Mouse (Mus musculus) embryonic facial prominence, embryonic 14.5 days (tissue): ENCODE results near the gene Atp5f1. TPM values are rescaled to one million over a fixed set of nuclear protein-coding genes. Genes with fewer than 3 reads are reported as not detected.
A peak's percentile ranks its signal among the peaks of the same experiment; 100 is the strongest.

Experiments
- ATAC-seq: fragments of 200-750 bp; cut with Nextera tagmentation; 2 replicates; pipeline ENCODE4 v1.8.0; 2017; ENCODE audit warnings: low read depth, moderate number of reproducible peaks, moderate TSS enrichment
- DNase-seq: peaks from one replicate; pipeline ENCODE4 v3.0.0-alpha.2; 2015; ENCODE audit warnings: low spot score
- H3K27ac ChIP-seq: fragments of 300-500 bp; sonication (generic); replicated peaks from 2 replicates; pipeline ENCODE4 v1.5.1; 2014; ENCODE audit warnings: low read depth, mild to moderate bottlenecking, low read length, moderate library complexity
- H3K27me3 ChIP-seq: fragments of 300-500 bp; sonication (generic); replicated peaks from 2 replicates; pipeline ENCODE4 v1.6.1; 2014; ENCODE audit warnings: low read length; ENCODE audit not compliant: control insufficient read depth, insufficient read depth
- H3K36me3 ChIP-seq: fragments of 300-500 bp; sonication (generic); 2 replicates; pipeline ENCODE4 v1.6.1; 2014; ENCODE audit warnings: low read length, mixed read lengths; ENCODE audit not compliant: control insufficient read depth, insufficient read depth
- H3K4me1 ChIP-seq: fragments of 300-500 bp; sonication (generic); 2 replicates; pipeline ENCODE4 v1.6.1; 2014; ENCODE audit warnings: antibody characterized with exemption, low read length; ENCODE audit not compliant: control insufficient read depth, insufficient read depth
- H3K4me2 ChIP-seq: fragments of 300-500 bp; sonication (generic); 2 replicates; pipeline ENCODE4 v1.6.1; 2014; ENCODE audit warnings: low read depth, mild to moderate bottlenecking, low read length, moderate library complexity, mixed read lengths
- H3K4me3 ChIP-seq: fragments of 300-500 bp; sonication (generic); 2 replicates; pipeline ENCODE4 v1.5.1; 2014; ENCODE audit warnings: low read depth, mild to moderate bottlenecking, low read length
- H3K9ac ChIP-seq: fragments of 300-500 bp; sonication (generic); 2 replicates; pipeline ENCODE4 v1.6.1; 2014; ENCODE audit warnings: low read depth, mild to moderate bottlenecking, low read length, moderate library complexity, mixed read lengths
- H3K9me3 ChIP-seq: fragments of 300-500 bp; sonication (generic); 2 replicates; pipeline ENCODE4 v1.6.1; 2016; ENCODE audit warnings: low read length; ENCODE audit not compliant: control insufficient read depth
- WGBS: fragments of 180-500 bp; shearing (Covaris S2); extraction: QIAGEN DNeasy Blood & Tissue Kit; methylation state at CpG from one replicate; pipeline ENCODE4 v1.1.7; 2014; 5-methylcytosine and 5-hydroxymethylcytosine counted together
- polyA plus RNA-seq: library from polyadenylated mRNA; unstranded; fragments of >200 nt; fragmentation: Nextera tagmentation; extraction: Ambion mirVana; gene quantifications from 2 replicates; pipeline ENCODE4 v1.2.1, GENCODE M21; 2014

Atp5f1 gene
- polyA plus RNA-seq, 1 experiment from 2014 or later, result 483 TPM

DNA sequence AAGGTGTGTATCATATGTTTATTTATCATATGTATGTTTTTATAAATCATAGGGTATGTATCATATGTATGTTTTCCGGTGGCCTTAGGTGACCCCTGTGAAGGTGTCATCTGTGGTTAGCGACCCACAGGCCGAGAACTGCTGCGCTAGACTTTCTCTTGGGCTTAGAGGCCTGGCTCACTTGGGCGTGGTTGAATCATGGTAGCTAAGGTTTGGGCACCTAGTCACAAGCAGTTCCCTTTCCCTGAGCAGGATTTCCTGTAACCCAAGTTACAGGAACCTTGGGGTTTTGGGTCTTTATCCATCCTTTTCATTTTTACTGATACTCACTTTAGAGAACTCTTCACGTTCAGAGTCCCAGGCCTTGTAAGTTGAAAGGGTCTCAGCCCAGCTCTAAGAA is 59.6 kb downstream of the Atp5f1 start:
- H3K9ac ChIP-seq, result no peak overlapping the region
- WGBS, result 71% methylated on average over 6 of the region's 6 CpGs
- H3K36me3 ChIP-seq, result no peaks in the 10 kb centered on the region
- no peak for ATAC-seq
- peaks cover 2% of the 10 kb centered on the region; the same call in 1 of the 2 replicates for H3K4me1 ChIP-seq
- H3K4me2 ChIP-seq, result no peak overlapping the region
- DNase-seq, result no peak
- H3K27me3 ChIP-seq, result no peaks in the 10 kb centered on the region
- no peaks in the 10 kb centered on the region for H3K9me3 ChIP-seq
- H3K4me3 ChIP-seq, result no peak overlapping the region
- H3K27ac ChIP-seq, result no peak overlapping the region

DNA sequence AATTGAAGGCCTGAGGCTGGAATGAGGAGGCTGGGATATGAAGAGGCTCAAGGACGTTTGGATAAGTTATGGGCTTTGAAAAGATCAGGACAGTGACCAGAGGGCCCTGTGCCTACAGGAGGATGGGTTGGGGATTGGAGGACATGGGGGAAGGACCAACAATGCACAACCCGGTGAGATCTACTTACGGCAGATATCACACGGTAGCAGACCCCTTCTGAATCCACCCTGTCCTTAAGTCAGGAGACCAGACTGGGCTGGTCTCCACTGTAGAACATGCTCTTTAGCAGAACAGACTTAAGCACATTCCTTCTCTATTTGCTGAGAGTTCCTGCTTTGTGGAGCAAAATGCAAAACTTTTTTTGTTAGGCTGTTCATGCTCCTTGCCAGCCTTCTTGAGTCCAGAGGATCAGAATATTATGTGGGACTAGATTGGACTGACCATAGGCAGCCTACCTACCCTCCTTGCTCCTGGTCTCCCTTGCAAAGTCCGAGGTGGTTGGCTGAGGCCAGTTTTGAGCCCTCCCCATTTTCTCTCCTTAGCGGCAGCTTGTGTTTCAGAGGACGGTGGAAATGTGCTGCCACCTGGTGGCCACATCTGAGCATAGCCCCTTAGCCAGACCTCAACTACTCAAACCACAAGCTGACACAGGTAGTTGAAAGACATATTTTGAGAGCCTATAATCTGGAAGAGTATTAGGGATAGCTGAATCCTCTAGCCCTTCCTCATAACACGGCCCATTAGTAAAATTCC is 60.3 kb downstream of the Atp5f1 start:
- Histone ChIP-seq H3K27ac (no peak overlapping the region), H3K4me3 (no peak overlapping the region), H3K36me3 (no peaks in the 10 kb centered on the region), H3K4me1 (peaks cover 9% of the 10 kb centered on the region), H3K27me3 (no peaks in the 10 kb centered on the region), H3K4me2 (no peak overlapping the region), H3K9ac (no peak overlapping the region), H3K9me3 (no peaks in the 10 kb centered on the region)
- ATAC-seq, result peak; percentile 79
- WGBS, result 38% methylated on average over 8 of the region's 8 CpGs
- DNase-seq, result peak; percentile 81

- Histone ChIP-seq H3K4me1 (peaks cover 16% of the 10 kb centered on the region), H3K36me3 (no peaks in the 10 kb centered on the region), H3K27ac (no peak overlapping the region), H3K27me3 (no peaks in the 10 kb centered on the region), H3K9ac (no peak overlapping the region), H3K9me3 (no peaks in the 10 kb centered on the region), H3K4me3 (no peak overlapping the region), H3K4me2 (no peak overlapping the region)
- WGBS, result 91% methylated on average over 11 of the region's 11 CpGs
- DNase-seq (no peak), ATAC-seq (no peak)
These were observed 61.0 kb downstream of the Atp5f1 start for GRCm38 (mm10) chr3:105898861-105899260.

GRCm38 (mm10) chr3:105898325-105898724 is 61.6 kb downstream of the Atp5f1 start:
- Histone ChIP-seq H3K36me3 (no peaks in the 10 kb centered on the region), H3K27ac (no peak overlapping the region), H3K27me3 (no peaks in the 10 kb centered on the region), H3K4me1 (peaks cover 19% of the 10 kb centered on the region), H3K4me2 (no peak overlapping the region), H3K9me3 (no peaks in the 10 kb centered on the region), H3K9ac (no peak overlapping the region), H3K4me3 (no peak overlapping the region)
- 64% methylated on average over 2 of the region's 2 CpGs for WGBS
- DNase-seq (peak; percentile 45), ATAC-seq (no peak)

DNA sequence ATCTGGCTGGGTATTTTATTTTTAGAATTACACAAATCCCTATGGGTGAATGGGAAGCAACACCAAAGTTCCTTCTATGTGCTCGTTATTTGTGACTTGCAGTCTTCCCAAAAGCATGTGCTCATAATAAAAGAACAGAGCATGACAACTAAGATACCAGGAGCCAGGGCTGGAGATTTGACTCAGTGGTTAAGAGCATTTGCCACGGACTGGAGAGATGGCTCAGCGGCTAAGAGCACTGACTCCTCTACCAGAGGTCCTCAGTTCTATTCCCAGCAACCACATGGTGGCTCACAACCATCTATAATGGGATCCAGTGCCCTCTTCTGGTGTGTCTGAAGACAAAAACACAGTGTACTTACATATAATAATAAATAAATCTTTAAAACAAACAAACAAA is 63.1 kb downstream of the Atp5f1 start:
- H3K36me3 ChIP-seq, result no peaks in the 10 kb centered on the region
- ATAC-seq (no peak), DNase-seq (no peak)
- H3K4me2 ChIP-seq, result no peak overlapping the region
- no peak overlapping the region for H3K4me3 ChIP-seq
- peaks cover 21% of the 10 kb centered on the region for H3K4me1 ChIP-seq
- no peak overlapping the region for H3K27ac ChIP-seq
- WGBS, result 80% methylated on average over 3 of the region's 3 CpGs
- H3K9ac ChIP-seq, result no peak overlapping the region
- no peaks in the 10 kb centered on the region for H3K9me3 ChIP-seq
- H3K27me3 ChIP-seq, result no peaks in the 10 kb centered on the region

GRCm38 (mm10) chr3:105894601-105895592 is 65.0 kb downstream of the Atp5f1 start:
- H3K36me3 ChIP-seq, result no peaks in the 10 kb centered on the region
- peaks cover 21% of the 10 kb centered on the region for H3K4me1 ChIP-seq
- H3K4me2 ChIP-seq, result no peak overlapping the region
- 0 out of 2 replicates have a peak overlapping the region, but pooled peaks have one; percentile 8 for H3K27ac ChIP-seq
- 66% methylated on average over 23 of the region's 23 CpGs for WGBS
- peak; percentile 44; the same call in 1 of the 2 replicates for ATAC-seq
- no peaks in the 10 kb centered on the region for H3K9me3 ChIP-seq
- no peak overlapping the region for H3K9ac ChIP-seq
- peak; percentile 80 for DNase-seq
- no peak overlapping the region for H3K4me3 ChIP-seq
- H3K27me3 ChIP-seq, result no peaks in the 10 kb centered on the region

- Histone ChIP-seq H3K27me3 (no peaks in the 10 kb centered on the region), H3K9me3 (no peaks in the 10 kb centered on the region), H3K4me3 (no peak overlapping the region), H3K4me1 (peaks cover 21% of the 10 kb centered on the region), H3K4me2 (no peak overlapping the region), H3K36me3 (no peaks in the 10 kb centered on the region), H3K27ac (no peak overlapping the region), H3K9ac (no peak overlapping the region)
- DNase-seq (peak; percentile 45), ATAC-seq (peak; percentile 23; the same call in 1 of the 2 replicates)
- WGBS, result 30% methylated on average over 6 of the region's 6 CpGs
These were observed 65.9 kb downstream of the Atp5f1 start for GRCm38 (mm10) chr3:105893941-105894391.
